Mouse (Mus musculus) kidney, embryonic 16.5 days (tissue): Measurements from ENCODE around the gene Cwc27. TPM values are rescaled to one million over a fixed set of nuclear protein-coding genes. Genes with fewer than 3 reads are reported as not detected.

Source experiments
- ATAC-seq: fragments of 200-750 bp; cut with Nextera tagmentation; 2 replicates; pipeline ENCODE4 v1.8.0; 2017; ENCODE audit warnings: moderate TSS enrichment; ENCODE audit not compliant: low FRiP score, low TSS enrichment
- H3K27ac ChIP-seq: fragments of 300-500 bp; sonication (generic); 2 replicates; pipeline ENCODE4 v1.5.1; 2014; ENCODE audit warnings: low read length
- H3K27me3 ChIP-seq: fragments of 300-500 bp; sonication (generic); 2 replicates; pipeline ENCODE4 v1.6.1; 2014; ENCODE audit warnings: low read length, control low read depth, mixed read lengths; ENCODE audit not compliant: insufficient read depth
- H3K36me3 ChIP-seq: fragments of 300-500 bp; sonication (generic); 2 replicates; pipeline ENCODE4 v1.6.1; 2014; ENCODE audit warnings: low read length, control low read depth, mixed read lengths; ENCODE audit not compliant: insufficient read depth
- H3K4me1 ChIP-seq: fragments of 300-500 bp; sonication (generic); 2 replicates; pipeline ENCODE4 v1.6.1; 2014; ENCODE audit warnings: low read length, control low read depth, mixed read lengths; ENCODE audit not compliant: insufficient read depth
- H3K4me2 ChIP-seq: fragments of 300-500 bp; sonication (generic); replicated peaks from 2 replicates; pipeline ENCODE4 v1.6.1; 2014; ENCODE audit warnings: low read depth, low read length
- H3K4me3 ChIP-seq: fragments of 300-500 bp; sonication (generic); 2 replicates; pipeline ENCODE4 v1.5.1; 2014; ENCODE audit warnings: mild to moderate bottlenecking, low read length
- H3K9ac ChIP-seq: fragments of 300-500 bp; sonication (generic); replicated peaks from 2 replicates; pipeline ENCODE4 v1.6.1; 2014; ENCODE audit warnings: low read length
- H3K9me3 ChIP-seq: fragments of 300-500 bp; sonication (generic); 2 replicates; pipeline ENCODE4 v1.6.1; 2016; ENCODE audit warnings: low read length, control low read depth
- WGBS: fragments of 180-500 bp; shearing (Covaris S2); extraction: QIAGEN DNeasy Blood & Tissue Kit; methylation state at CpG from one replicate; pipeline ENCODE4 v1.1.7; 2014; 5-methylcytosine and 5-hydroxymethylcytosine counted together
- polyA plus RNA-seq: library from polyadenylated mRNA; unstranded; fragments of >200 nt; fragmentation: Nextera tagmentation; extraction: Ambion mirVana; gene quantifications from 2 replicates; pipeline ENCODE4 v1.2.1, GENCODE M21; 2015

The Cwc27 gene
- polyA plus RNA-seq, 1 experiment from 2014 or later: 30.8 TPM

DNA sequence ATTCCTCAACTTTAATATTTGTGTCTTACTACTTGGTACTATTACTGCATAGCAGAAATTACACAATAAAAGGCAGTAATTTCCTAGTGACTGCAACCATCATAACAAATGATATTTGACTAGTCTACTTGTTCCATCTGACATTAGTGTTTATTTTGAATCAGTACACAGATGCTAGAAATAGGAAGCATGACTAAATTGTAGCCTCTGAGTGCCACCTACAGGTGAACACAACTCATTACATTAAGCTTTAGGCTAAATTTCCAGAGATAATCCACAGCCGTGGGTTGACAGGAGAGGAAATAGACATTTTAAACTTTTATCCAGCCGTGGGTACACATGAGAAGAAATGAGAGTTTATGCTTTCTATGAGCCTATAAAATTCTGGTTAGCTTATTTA is 27.3 kb downstream of the Cwc27 start:
- H3K4me3 ChIP-seq: no peak overlapping the region
- no peak overlapping the region for H3K4me2 ChIP-seq
- no peaks in the 10 kb centered on the region for H3K4me1 ChIP-seq
- no peak overlapping the region for H3K9ac ChIP-seq
- 0 out of 2 replicates have a peak, but pooled peaks cover 4% of the 10 kb centered on the region for H3K36me3 ChIP-seq
- H3K9me3 ChIP-seq: no peaks in the 10 kb centered on the region
- ATAC-seq: no peak
- no peak overlapping the region for H3K27ac ChIP-seq
- H3K27me3 ChIP-seq: no peaks in the 10 kb centered on the region
- WGBS: 13% methylated on average over 2 of the region's 2 CpGs

DNA sequence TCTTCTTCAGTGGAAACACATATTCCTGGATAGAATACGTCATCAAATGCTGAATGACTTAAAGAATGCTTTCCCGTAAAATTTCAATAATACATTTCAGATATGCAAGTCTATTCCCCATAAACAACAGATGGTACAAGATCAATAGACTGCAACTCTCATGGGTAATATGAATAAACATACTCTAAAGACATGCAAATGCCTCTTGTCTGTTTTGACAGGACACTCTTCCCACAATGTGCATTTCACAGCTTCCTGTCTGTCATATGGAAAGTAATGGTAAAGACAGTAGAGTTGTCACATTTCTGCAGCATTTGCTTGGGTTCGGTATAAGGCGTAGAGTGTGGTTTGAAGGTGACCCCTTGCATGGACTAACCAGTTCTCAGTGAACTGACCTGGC is 29.7 kb downstream of the Cwc27 start:
- Histone ChIP-seq H3K9me3 (peaks cover 4% of the 10 kb centered on the region), H3K4me1 (no peaks in the 10 kb centered on the region), H3K9ac (no peak overlapping the region), H3K4me3 (no peak overlapping the region), H3K4me2 (no peak overlapping the region), H3K27me3 (no peaks in the 10 kb centered on the region), H3K36me3 (peaks cover 23% of the 10 kb centered on the region), H3K27ac (no peak overlapping the region)
- ATAC-seq: no peak
- WGBS: 97% methylated on average over 4 of the region's 4 CpGs

DNA sequence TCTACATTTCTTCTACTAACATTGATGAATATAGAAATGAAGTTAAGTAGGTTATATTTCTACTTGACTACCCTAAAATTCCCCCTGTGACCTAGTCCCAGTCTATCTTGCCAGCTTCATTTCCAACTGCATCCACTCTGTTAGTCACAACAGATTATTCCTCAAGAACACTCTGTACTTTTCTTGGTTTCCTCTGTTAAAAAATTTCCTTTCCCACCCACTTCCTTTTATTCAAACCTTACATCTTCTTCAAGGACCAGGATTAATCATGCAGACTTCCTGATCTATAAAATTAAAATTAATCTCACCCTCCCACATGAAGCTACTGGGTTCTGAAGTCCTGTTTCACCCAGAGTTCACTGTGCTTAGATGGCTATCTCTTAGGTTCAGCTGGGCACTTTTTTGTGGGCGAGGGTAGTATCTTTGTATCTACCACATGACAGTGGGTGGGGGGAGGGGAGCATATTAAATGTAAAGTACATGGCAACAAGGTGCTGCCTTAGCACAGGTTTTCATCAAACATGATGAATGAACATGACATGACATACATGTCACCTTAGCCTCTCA is 37.8 kb downstream of the Cwc27 start:
- H3K4me3 ChIP-seq: no peak overlapping the region
- H3K27ac ChIP-seq: no peak overlapping the region
- H3K27me3 ChIP-seq: no peaks in the 10 kb centered on the region
- no peak for ATAC-seq
- no peaks in the 10 kb centered on the region for H3K4me1 ChIP-seq
- no peak overlapping the region for H3K4me2 ChIP-seq
- H3K9me3 ChIP-seq: peaks cover 5% of the 10 kb centered on the region
- H3K36me3 ChIP-seq: peaks cover 19% of the 10 kb centered on the region
- no peak overlapping the region for H3K9ac ChIP-seq
- WGBS: 52% methylated on average over 1 of the region's 1 CpGs

DNA sequence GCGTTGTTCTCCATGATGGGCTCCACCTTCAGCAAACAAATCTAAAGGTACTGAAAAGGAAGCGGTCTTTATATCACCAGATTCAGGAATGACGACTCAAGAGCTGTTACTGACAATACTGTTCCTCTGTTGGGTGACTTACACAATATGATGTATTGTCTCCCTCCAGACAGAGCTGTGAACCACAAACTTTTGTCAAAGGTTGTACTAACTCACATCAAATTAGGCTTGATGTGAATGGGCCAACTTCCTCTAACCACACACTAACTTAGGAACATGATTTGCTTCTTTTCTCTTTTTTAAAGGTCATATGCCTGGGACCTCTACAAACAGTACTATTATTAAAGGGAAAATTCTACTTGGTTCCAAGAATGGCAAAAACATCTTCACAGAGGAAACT is 53.7 kb downstream of the Cwc27 start:
- no peaks in the 10 kb centered on the region for H3K4me1 ChIP-seq
- H3K9ac ChIP-seq: no peak overlapping the region
- H3K9me3 ChIP-seq: no peaks in the 10 kb centered on the region
- H3K27me3 ChIP-seq: no peaks in the 10 kb centered on the region
- no peaks in the 10 kb centered on the region for H3K36me3 ChIP-seq
- H3K4me3 ChIP-seq: no peak overlapping the region
- H3K4me2 ChIP-seq: no peak overlapping the region
- WGBS: 74% methylated on average over 3 of the region's 3 CpGs
- ATAC-seq: no peak
- H3K27ac ChIP-seq: no peak overlapping the region

DNA sequence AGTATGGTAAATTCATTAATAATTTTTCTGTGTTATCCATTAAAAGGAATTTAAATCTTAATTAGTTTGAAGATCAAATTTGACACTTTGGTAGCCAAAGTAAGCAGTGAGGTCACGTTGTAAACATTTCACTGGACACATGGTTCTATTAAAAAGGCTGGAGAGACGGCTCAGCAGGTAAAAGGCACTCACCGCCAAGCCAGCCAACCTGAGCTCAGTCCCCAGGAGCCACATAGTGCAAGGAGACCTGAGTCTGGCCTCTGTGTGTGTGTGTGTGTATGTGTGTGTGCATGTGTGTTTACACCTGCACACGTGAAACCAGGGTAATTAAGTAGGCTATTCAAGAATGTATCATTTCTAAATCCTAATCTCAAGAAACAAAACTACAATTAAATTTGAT is 54.5 kb downstream of the Cwc27 start:
- Histone ChIP-seq H3K4me2 (no peak overlapping the region), H3K9me3 (no peaks in the 10 kb centered on the region), H3K4me3 (no peak overlapping the region), H3K27me3 (no peaks in the 10 kb centered on the region), H3K4me1 (no peaks in the 10 kb centered on the region), H3K9ac (no peak overlapping the region), H3K36me3 (no peaks in the 10 kb centered on the region), H3K27ac (no peak overlapping the region)
- ATAC-seq: no peak
- WGBS: 90% methylated on average over 4 of the region's 4 CpGs

DNA sequence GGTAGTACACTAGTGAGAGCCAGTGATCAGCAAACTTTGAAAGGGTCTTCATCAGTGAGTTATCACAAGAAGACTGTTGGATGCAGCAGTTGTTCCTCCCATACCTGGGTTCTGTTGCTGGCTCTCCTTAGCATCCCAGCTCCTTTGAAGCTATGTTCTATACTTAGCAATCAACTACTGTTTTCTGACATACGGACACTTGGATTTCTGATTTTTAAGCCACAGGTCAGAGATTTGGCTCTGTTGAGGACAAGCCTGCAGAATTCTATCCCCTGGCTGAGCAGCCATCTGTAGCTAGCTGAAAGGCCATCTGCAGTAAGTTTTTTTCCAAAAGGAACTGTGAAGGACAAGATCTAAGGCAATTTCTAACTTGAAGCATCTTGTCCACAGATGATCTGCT is 57.6 kb downstream of the Cwc27 start:
- Histone ChIP-seq H3K4me3 (no peak overlapping the region), H3K9ac (no peak overlapping the region), H3K36me3 (no peaks in the 10 kb centered on the region), H3K27ac (no peak overlapping the region), H3K4me2 (no peak overlapping the region), H3K4me1 (no peaks in the 10 kb centered on the region), H3K9me3 (no peaks in the 10 kb centered on the region), H3K27me3 (no peaks in the 10 kb centered on the region)
- ATAC-seq: no peak
- WGBS: 94% methylated on average over 1 of the region's 1 CpGs

DNA sequence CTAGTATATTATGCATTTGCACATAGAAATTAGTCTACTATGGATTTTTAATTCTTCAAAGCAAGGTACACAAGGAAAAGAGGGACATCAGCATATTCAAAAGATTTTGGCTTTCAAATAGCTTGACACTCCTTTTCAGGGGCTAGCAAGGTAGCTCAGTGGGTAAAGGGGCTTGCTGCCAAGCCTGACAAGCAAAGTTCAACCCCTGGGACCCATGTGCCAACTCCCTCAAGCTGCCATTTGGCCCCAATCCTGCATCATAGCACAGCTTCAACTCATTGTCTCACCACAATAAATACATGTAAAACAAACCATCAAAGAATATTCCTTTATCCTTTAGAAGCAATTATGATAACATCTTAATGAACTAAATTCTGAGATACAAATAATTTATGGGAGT is 69.9 kb downstream of the Cwc27 start:
- no peaks in the 10 kb centered on the region for H3K36me3 ChIP-seq
- no peak overlapping the region for H3K4me3 ChIP-seq
- no peak for ATAC-seq
- no peak overlapping the region for H3K27ac ChIP-seq
- no peaks in the 10 kb centered on the region for H3K4me1 ChIP-seq
- no peaks in the 10 kb centered on the region for H3K27me3 ChIP-seq
- H3K9ac ChIP-seq: no peak overlapping the region
- no peaks in the 10 kb centered on the region for H3K9me3 ChIP-seq
- no peak overlapping the region for H3K4me2 ChIP-seq

DNA sequence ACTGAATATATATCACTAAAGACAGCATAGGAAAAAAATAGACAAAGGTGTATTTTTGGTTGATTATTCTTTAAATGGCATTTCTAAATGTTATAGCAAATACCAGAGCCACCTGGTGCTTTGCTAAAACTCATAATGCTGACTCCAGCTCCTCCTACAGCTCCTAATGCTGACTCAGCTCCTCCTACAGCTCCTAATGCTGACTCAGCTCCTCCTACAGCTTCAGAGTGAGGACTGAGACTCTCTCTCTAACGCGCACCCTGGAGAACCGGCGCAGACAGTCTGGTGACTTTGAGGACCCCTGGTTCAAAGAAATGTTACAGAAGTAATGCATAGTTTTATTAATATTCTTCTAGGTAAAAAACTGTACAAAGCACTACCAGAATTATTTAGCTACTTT is 74.1 kb downstream of the Cwc27 start:
- no peak; the same call in 1 of the 2 replicates for ATAC-seq
- Histone ChIP-seq H3K4me1 (no peaks in the 10 kb centered on the region), H3K4me2 (no peak overlapping the region), H3K27ac (no peak overlapping the region), H3K9me3 (no peaks in the 10 kb centered on the region), H3K36me3 (no peaks in the 10 kb centered on the region), H3K9ac (no peak overlapping the region), H3K27me3 (no peaks in the 10 kb centered on the region), H3K4me3 (no peak overlapping the region)
- WGBS: 92% methylated on average over 4 of the region's 4 CpGs

DNA sequence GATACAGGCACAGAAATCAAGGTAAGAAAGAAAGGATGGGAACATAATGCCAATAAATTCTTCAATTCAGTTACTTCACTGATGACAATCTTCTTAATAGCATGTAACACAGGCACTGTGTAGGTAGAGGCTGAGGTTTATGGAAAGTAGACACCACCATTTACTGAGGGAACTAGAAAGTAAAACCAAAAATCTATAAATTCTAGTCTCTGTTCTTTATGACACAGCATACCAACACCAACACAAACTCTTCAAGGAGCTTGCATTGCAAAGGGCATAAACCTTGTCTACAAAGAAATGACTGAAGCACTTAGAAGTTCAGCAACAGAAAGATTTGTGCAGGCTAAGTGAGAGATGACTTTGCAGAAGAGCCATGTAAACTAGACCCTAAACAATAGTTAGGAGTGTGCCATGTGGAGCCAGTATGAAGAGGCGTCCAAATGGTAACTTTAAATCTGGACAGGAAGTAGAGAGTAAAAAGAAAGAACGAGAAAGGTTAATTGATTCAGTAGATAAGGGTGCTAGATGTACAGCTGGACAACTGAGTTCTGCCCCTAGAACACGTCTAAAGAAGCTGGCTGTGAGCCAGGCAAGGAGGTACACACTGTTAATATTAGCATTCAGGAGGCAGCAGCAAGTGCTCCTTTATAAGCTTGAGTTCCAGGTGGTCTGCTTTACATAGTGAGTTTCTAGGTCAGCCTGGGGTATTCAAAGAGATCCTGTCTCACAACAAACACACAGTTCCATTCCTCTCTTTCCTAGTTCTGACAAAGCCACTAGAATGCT is 87.5 kb downstream of the Cwc27 start:
- Histone ChIP-seq H3K4me2 (no peak overlapping the region), H3K27ac (no peak overlapping the region)
- WGBS: 51% methylated on average over 3 of the region's 3 CpGs

DNA sequence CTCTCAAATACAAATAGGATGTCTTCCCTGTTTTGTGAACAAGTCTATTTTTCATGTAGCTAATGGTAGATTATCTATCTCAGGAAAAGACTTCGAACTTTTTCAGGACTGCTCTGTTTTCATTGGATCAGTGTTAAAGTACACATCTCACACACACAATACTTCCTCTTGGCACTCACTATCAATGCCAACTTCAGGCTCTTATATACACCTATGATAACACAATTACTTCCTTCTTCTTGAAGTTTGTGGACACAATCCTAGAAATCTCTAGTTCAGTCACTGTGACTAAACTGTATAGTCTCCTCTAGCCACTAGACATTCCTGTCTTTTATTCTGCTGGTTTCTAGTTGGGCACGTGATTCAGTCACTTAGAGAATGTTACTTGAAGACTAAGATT is 89.3 kb downstream of the Cwc27 start:
- H3K27me3 ChIP-seq: no peaks in the 10 kb centered on the region
- H3K9ac ChIP-seq: no peak overlapping the region
- H3K4me3 ChIP-seq: no peak overlapping the region
- 85% methylated on average over 2 of the region's 2 CpGs for WGBS
- no peak overlapping the region for H3K27ac ChIP-seq
- H3K4me1 ChIP-seq: no peaks in the 10 kb centered on the region
- peaks cover 6% of the 10 kb centered on the region; the same call in 1 of the 2 replicates for H3K36me3 ChIP-seq
- no peak overlapping the region for H3K4me2 ChIP-seq
- no peak for ATAC-seq
- no peaks in the 10 kb centered on the region for H3K9me3 ChIP-seq

More for the DNA sequence above, 87.5 kb downstream of the Cwc27 start:
- Histone ChIP-seq H3K9ac (no peak overlapping the region), H3K4me1 (no peaks in the 10 kb centered on the region), H3K4me3 (no peak overlapping the region), H3K27me3 (no peaks in the 10 kb centered on the region), H3K9me3 (no peaks in the 10 kb centered on the region), H3K36me3 (peaks cover 6% of the 10 kb centered on the region; the same call in 1 of the 2 replicates)
- no peak for ATAC-seq
